Mouse (Mus musculus) intestine, embryonic 15.5 days (tissue): ENCODE results near the gene Ms4a1. TPM values are rescaled to one million over a fixed set of nuclear protein-coding genes. Genes with fewer than 3 reads are reported as not detected.
"Not testable (repeated sequence)": the region's sequence is repeated elsewhere in the genome, so short reads cannot be mapped to it uniquely, and the experiment has no call there.

Source experiments
- ATAC-seq: fragments of 200-750 bp; cut with Nextera tagmentation; 2 replicates; pipeline ENCODE4 v1.8.0; 2017; ENCODE audit warnings: moderate TSS enrichment, moderate library complexity
- H3K27ac ChIP-seq: fragments of 300-500 bp; sonication (generic); 2 replicates; pipeline ENCODE4 v1.5.1; 2015; ENCODE audit warnings: mild to moderate bottlenecking, inconsistent platforms
- H3K27me3 ChIP-seq: fragments of 300-500 bp; sonication (generic); replicated peaks from 2 replicates; pipeline ENCODE4 v1.6.1; 2015; ENCODE audit warnings: inconsistent platforms
- H3K36me3 ChIP-seq: fragments of 300-500 bp; sonication (generic); 2 replicates; pipeline ENCODE4 v1.6.1; 2015; ENCODE audit warnings: inconsistent platforms
- H3K4me1 ChIP-seq: fragments of 300-500 bp; sonication (generic); replicated peaks from 2 replicates; pipeline ENCODE4 v1.6.1; 2015; ENCODE audit warnings: inconsistent platforms
- H3K4me2 ChIP-seq: fragments of 300-500 bp; sonication (generic); replicated peaks from 2 replicates; pipeline ENCODE4 v1.6.1; 2015; ENCODE audit warnings: mild to moderate bottlenecking, inconsistent platforms
- H3K4me3 ChIP-seq: fragments of 300-500 bp; sonication (generic); replicated peaks from 2 replicates; pipeline ENCODE4 v1.5.1; 2015; ENCODE audit warnings: inconsistent platforms
- H3K9ac ChIP-seq: fragments of 300-500 bp; sonication (generic); 2 replicates; pipeline ENCODE4 v1.6.1; 2015; ENCODE audit warnings: inconsistent platforms
- H3K9me3 ChIP-seq: fragments of 300-500 bp; sonication (generic); 2 replicates; pipeline ENCODE4 v1.6.1; 2016; ENCODE audit warnings: inconsistent platforms
- WGBS: fragments of 180-500 bp; shearing (Covaris S2); methylation state at CpG from one replicate; pipeline ENCODE4 v1.1.7; 2015; 5-methylcytosine and 5-hydroxymethylcytosine counted together
- polyA plus RNA-seq: library from polyadenylated mRNA; unstranded; fragments of >200 nt; fragmentation: Nextera tagmentation; extraction: Ambion mirVana; gene quantifications from 2 replicates; pipeline ENCODE4 v1.2.1, GENCODE M21; 2015

Gene Ms4a1
- not detected in 2 replicates for polyA plus RNA-seq

DNA sequence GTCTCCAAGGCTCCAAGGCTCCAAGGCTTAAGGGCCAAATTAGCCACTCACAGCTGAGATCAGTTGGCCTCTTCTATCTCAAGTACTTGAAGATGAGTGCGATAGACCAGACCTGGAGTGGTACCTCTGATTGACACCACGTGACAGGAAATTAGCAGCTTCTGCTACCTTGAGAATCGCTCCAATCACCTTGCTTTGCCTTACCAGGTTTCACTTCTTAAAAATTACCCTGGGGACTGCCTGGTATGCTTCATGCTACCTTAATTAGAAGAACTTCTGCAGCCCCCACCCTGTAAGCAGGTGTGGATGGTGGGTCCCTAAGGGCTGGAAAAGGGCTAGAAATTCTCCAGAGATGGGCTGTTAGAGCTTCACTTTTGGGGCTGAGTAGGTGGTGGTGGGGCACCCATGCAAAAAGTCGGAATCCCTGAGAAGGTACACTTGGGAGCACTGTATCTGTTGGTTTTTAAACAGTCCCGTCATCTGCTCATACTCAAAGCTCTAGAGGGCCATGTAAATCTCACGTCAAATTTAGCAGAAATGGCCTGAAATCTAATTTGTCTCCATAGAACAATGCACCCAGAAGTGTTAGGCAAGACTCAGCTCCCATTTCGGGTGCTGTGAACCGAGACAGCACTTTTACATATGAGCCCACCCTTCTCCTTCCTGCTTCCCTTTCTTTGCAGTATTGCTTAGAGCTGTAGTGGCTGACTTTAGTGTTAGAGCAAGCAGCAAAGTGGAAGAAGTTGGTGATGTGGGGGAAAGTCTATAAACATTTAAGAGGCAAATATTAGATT is at the start of gene Ms4a1:
Gene Ms4a1, minus strand, starts transcription at position 190 of the 794 bp plus-strand sequence.
- H3K27me3 ChIP-seq: no peaks in the 10 kb centered on the region
- ATAC-seq: no peak
- no peak within 1 kb of the TSS for H3K9ac ChIP-seq
- H3K4me3 ChIP-seq: no peak within 1 kb of the TSS
- no peak within 1 kb of the TSS for H3K4me2 ChIP-seq
- no peaks in the 10 kb centered on the region for H3K36me3 ChIP-seq
- H3K4me1 ChIP-seq: no peaks in the 10 kb centered on the region
- H3K9me3 ChIP-seq: no peaks in the 10 kb centered on the region
- no peak within 1 kb of the TSS for H3K27ac ChIP-seq
- WGBS: 84% methylated on average over 8 of the region's 8 CpGs

GRCm38 (mm10) chr19:11314354-11314753 is 48.3 kb upstream of the Ms4a1 start, which contains the start of gene Ms4a14:
Gene Ms4a14, minus strand, starts transcription at chr19:11314454.
- H3K9ac ChIP-seq: no peak within 1 kb of the TSS
- no peak within 1 kb of the TSS for H3K27ac ChIP-seq
- no peaks in the 10 kb centered on the region for H3K36me3 ChIP-seq
- ATAC-seq: no peak
- no peak within 1 kb of the TSS for H3K4me2 ChIP-seq
- H3K27me3 ChIP-seq: no peaks in the 10 kb centered on the region
- no peaks in the 10 kb centered on the region for H3K9me3 ChIP-seq
- 70% methylated on average over 1 of the region's 1 CpGs for WGBS
- H3K4me3 ChIP-seq: no peak within 1 kb of the TSS
- H3K4me1 ChIP-seq: no peaks in the 10 kb centered on the region

DNA sequence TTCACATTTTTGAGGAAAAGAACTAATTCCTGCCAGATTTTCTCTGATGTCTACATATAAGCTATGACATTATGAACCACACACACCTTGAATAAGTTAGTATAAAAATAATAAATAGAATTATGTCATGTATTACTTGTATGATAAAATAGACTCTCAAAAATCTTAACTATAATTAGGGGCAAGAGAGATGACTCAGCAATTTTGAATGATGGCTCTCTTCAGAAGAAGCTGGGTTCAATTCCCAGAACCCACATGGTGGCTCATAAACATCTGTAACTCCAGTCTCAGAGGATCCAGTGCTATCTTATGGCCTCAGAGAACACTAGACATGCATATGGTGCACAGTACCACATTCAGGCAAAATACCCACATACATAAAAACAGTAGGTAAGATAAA is 42.8 kb upstream of the Ms4a1 start:
- no peak overlapping the region for H3K9ac ChIP-seq
- H3K4me3 ChIP-seq: no peak overlapping the region
- ATAC-seq: no peak
- no peak overlapping the region for H3K4me2 ChIP-seq
- H3K36me3 ChIP-seq: no peaks in the 10 kb centered on the region
- H3K4me1 ChIP-seq: no peaks in the 10 kb centered on the region
- H3K9me3 ChIP-seq: no peaks in the 10 kb centered on the region
- H3K27ac ChIP-seq: no peak overlapping the region
- H3K27me3 ChIP-seq: no peaks in the 10 kb centered on the region

GRCm38 (mm10) chr19:11299529-11299928 is 33.5 kb upstream of the Ms4a1 start:
- H3K27ac ChIP-seq, H3K4me2 ChIP-seq, H3K36me3 ChIP-seq, ATAC-seq, H3K4me1 ChIP-seq, H3K9me3 ChIP-seq, H3K4me3 ChIP-seq, H3K27me3 ChIP-seq, H3K9ac ChIP-seq: not testable (repeated sequence)
- WGBS: 53% methylated on average over 4 of the region's 4 CpGs

DNA sequence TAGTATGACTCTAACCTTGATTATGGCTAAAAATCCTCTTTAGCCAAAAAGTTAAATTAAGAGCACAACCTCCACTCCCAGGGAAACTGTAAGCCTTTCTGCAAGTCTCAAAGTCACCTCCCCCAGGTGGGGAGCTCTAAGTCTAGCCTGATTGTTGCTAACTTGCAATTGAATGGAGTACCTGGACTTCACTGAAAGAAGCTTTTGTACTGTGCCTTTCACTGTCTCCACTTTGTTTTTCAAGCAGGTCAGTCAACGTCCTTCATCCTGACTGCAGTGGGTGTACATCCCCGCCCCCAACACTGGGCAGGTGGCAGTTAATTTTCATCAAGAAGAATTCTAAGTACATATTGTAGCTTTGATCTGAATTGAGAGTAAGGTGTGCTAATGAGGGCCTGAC is 32.9 kb upstream of the Ms4a1 start:
- Histone ChIP-seq H3K4me3 (no peak overlapping the region), H3K9ac (no peak overlapping the region), H3K27ac (no peak overlapping the region), H3K36me3 (no peaks in the 10 kb centered on the region), H3K4me2 (no peak overlapping the region), H3K4me1 (no peaks in the 10 kb centered on the region), H3K9me3 (no peaks in the 10 kb centered on the region), H3K27me3 (no peaks in the 10 kb centered on the region)
- no peak for ATAC-seq
- WGBS: 72% methylated on average over 2 of the region's 2 CpGs

- H3K27ac ChIP-seq, H3K9me3 ChIP-seq, H3K4me2 ChIP-seq, H3K27me3 ChIP-seq, H3K9ac ChIP-seq, ATAC-seq, H3K4me1 ChIP-seq, H3K36me3 ChIP-seq: not testable (repeated sequence)
- H3K4me3 ChIP-seq: peak overlapping the region; percentile 36; the same call in 1 of the 2 replicates
- WGBS: 20% methylated on average over 3 of the region's 3 CpGs
Measured at GRCm38 (mm10) chr19:11293616-11294015, 27.6 kb upstream of the Ms4a1 start.

DNA sequence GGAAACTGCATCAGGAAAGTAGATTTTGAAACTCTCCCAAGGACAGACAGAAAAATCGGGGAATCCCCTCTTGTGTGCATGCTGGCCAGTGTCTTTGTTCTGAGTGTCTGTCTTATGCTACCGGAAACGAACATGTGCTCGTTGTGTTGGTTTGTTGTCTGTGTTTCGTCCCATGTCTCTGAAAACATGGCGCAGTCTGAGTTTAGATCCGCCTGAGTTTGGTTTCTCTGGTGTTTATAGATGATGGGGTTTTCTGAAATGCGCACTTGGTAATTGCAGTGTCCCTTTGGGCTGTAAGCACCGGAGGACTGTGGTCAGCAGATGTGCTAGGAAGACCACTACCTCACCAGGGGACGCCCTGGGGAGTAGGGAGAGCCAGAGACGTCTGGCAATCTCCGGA is 26.9 kb upstream of the Ms4a1 start:
- peak overlapping the region; percentile 65 for H3K4me2 ChIP-seq
- 0 out of 2 replicates have a peak overlapping the region, but pooled peaks have one; percentile 37 for H3K9ac ChIP-seq
- ATAC-seq: 0 out of 2 replicates have a peak, but pooled peaks have one; percentile 49
- H3K4me1 ChIP-seq: no peaks in the 10 kb centered on the region
- peak overlapping the region; percentile 55 for H3K27ac ChIP-seq
- H3K27me3 ChIP-seq: no peaks in the 10 kb centered on the region
- H3K9me3 ChIP-seq: no peaks in the 10 kb centered on the region
- H3K4me3 ChIP-seq: peak overlapping the region; percentile 36
- 8% methylated on average over 12 of the region's 12 CpGs for WGBS
- no peaks in the 10 kb centered on the region for H3K36me3 ChIP-seq

DNA sequence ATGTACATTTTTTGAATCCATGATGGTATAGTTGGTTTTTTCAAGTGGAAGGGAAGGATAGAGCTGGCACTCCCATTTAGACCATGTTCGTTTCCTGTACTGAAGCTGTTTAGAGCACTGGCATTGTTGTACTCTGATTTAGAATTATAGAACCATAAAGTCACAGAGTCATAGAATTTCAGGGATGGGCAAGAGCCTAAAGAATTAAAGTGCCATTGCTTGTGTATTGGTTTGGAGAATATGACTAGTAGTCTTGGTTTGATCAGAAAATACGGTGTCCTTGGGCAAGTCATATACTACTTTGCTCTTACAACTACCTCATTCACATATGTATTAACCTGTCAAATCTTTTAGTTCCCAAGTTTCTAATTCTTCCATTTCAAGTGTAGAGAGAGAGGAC is 17.7 kb upstream of the Ms4a1 start, which contains the start of gene Ms4a5:
Gene Ms4a5, minus strand, starts transcription at position 101 of the 400 bp plus-strand sequence.
- H3K36me3 ChIP-seq: no peaks in the 10 kb centered on the region
- no peak within 1 kb of the TSS for H3K4me3 ChIP-seq
- ATAC-seq: no peak
- H3K27me3 ChIP-seq: no peaks in the 10 kb centered on the region
- no peaks in the 10 kb centered on the region for H3K4me1 ChIP-seq
- no peaks in the 10 kb centered on the region for H3K9me3 ChIP-seq
- no peak within 1 kb of the TSS for H3K4me2 ChIP-seq
- 89% methylated on average over 2 of the region's 2 CpGs for WGBS
- no peak within 1 kb of the TSS for H3K9ac ChIP-seq
- no peak within 1 kb of the TSS for H3K27ac ChIP-seq

GRCm38 (mm10) chr19:11280223-11280622 is 14.2 kb upstream of the Ms4a1 start:
- H3K4me2 ChIP-seq: no peak overlapping the region
- H3K27ac ChIP-seq: no peak overlapping the region
- no peak for ATAC-seq
- 72% methylated on average over 3 of the region's 3 CpGs for WGBS
- H3K9ac ChIP-seq: no peak overlapping the region
- H3K9me3 ChIP-seq: no peaks in the 10 kb centered on the region
- no peaks in the 10 kb centered on the region for H3K27me3 ChIP-seq
- H3K4me1 ChIP-seq: no peaks in the 10 kb centered on the region
- H3K4me3 ChIP-seq: no peak overlapping the region
- H3K36me3 ChIP-seq: no peaks in the 10 kb centered on the region

- no peak overlapping the region for H3K4me2 ChIP-seq
- H3K27ac ChIP-seq: no peak overlapping the region
- no peaks in the 10 kb centered on the region for H3K4me1 ChIP-seq
- H3K4me3 ChIP-seq: no peak overlapping the region
- peak; percentile 70 for ATAC-seq
- no peaks in the 10 kb centered on the region for H3K27me3 ChIP-seq
- no peaks in the 10 kb centered on the region for H3K9me3 ChIP-seq
- 18% methylated on average over 5 of the region's 5 CpGs for WGBS
- no peak overlapping the region for H3K9ac ChIP-seq
- H3K36me3 ChIP-seq: no peaks in the 10 kb centered on the region
Measured at GRCm38 (mm10) chr19:11276431-11276830, 10.4 kb upstream of the Ms4a1 start.

DNA sequence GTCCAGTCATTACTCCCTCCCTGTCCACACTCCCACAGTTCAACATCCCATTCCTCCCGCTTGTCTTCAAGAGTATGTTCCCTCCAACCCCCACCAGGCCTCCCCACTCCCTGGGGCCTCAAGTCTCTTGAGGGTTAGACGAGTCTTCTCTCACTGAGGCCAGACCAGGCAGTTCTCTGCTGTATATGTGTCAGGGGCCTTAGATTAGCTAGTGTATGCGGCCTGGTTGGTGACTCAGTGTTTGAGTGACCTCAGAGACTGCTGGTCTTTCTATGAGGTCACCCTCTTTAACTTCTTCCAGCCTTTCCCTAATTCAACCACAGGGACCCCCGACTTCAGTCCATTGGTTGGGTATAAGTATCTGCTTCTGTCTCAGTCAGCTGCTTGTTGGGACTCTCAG is 915 bp upstream of the Ms4a1 start:
- H3K4me2 ChIP-seq: no peak overlapping the region
- no peak for ATAC-seq
- no peak overlapping the region for H3K4me3 ChIP-seq
- H3K27me3 ChIP-seq: no peaks in the 10 kb centered on the region
- 81% methylated on average over 4 of the region's 4 CpGs for WGBS
- H3K9ac ChIP-seq: no peak overlapping the region
- no peaks in the 10 kb centered on the region for H3K36me3 ChIP-seq
- no peaks in the 10 kb centered on the region for H3K4me1 ChIP-seq
- H3K27ac ChIP-seq: no peak overlapping the region
- H3K9me3 ChIP-seq: no peaks in the 10 kb centered on the region

- Histone ChIP-seq H3K4me2 (no peak overlapping the region), H3K27ac (no peak overlapping the region), H3K9me3 (no peaks in the 10 kb centered on the region), H3K4me1 (no peaks in the 10 kb centered on the region), H3K9ac (no peak overlapping the region), H3K27me3 (no peaks in the 10 kb centered on the region), H3K4me3 (no peak overlapping the region), H3K36me3 (no peaks in the 10 kb centered on the region)
- no peak for ATAC-seq
- WGBS: 86% methylated on average over 9 of the region's 9 CpGs
Measured at GRCm38 (mm10) chr19:11264602-11265185, 1.3 kb downstream of the Ms4a1 start.

- H3K4me3 ChIP-seq: no peak overlapping the region
- no peak for ATAC-seq
- WGBS: 70% methylated on average over 3 of the region's 3 CpGs
- H3K9ac ChIP-seq: no peak overlapping the region
- no peaks in the 10 kb centered on the region for H3K4me1 ChIP-seq
- H3K36me3 ChIP-seq: no peaks in the 10 kb centered on the region
- H3K27me3 ChIP-seq: no peaks in the 10 kb centered on the region
- H3K4me2 ChIP-seq: no peak overlapping the region
- H3K27ac ChIP-seq: no peak overlapping the region
- H3K9me3 ChIP-seq: no peaks in the 10 kb centered on the region
Measured at GRCm38 (mm10) chr19:11263549-11263948, 2.5 kb downstream of the Ms4a1 start.
